Mouse (Mus musculus) liver, embryonic 14.5 days (tissue): ENCODE measurements around the gene Reln.

ENCODE experiments used
- CTCF ChIP-seq: IDR thresholded peaks from 2 replicates; pipeline ENCODE4 v1.5.1; 2016; ENCODE audit warnings: antibody characterized with exemption, low read depth, control low read depth
- EP300 ChIP-seq: IDR thresholded peaks from 2 replicates; pipeline ENCODE4 v1.6.1; 2016; ENCODE audit warnings: antibody characterized with exemption, low read depth

DNA sequence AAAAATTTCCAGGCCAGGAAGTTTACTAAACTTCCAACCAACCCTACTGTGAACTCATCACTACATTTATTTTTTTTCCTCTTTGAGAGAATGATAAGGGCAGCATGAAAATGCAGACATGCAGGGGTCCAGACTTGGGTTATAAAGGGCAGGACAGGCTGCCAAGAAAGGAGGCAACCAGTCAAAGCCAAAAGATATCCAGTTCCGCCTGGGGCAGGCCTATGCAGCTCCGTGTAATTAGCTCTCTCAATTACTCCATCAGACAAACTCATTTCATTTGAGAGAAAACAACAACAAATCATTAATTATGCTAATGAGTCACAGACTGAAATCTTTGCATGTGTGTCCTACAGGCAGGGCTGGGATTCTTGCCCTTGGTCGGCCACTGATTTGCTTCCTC, 156.9 kb downstream of the Reln start:
- TF ChIP-seq CTCF (no peak), EP300 (no peak)
